Mouse (Mus musculus): ENCODE measurements around the gene Thap8. TPM values are rescaled to one million over a fixed set of nuclear protein-coding genes. Genes with fewer than 3 reads are reported as not detected.
A peak's percentile ranks its signal among the peaks of the same experiment; 100 is the strongest.

Thap8 gene
- polyA plus RNA-seq, 1 experiment, result not detected

DNA sequence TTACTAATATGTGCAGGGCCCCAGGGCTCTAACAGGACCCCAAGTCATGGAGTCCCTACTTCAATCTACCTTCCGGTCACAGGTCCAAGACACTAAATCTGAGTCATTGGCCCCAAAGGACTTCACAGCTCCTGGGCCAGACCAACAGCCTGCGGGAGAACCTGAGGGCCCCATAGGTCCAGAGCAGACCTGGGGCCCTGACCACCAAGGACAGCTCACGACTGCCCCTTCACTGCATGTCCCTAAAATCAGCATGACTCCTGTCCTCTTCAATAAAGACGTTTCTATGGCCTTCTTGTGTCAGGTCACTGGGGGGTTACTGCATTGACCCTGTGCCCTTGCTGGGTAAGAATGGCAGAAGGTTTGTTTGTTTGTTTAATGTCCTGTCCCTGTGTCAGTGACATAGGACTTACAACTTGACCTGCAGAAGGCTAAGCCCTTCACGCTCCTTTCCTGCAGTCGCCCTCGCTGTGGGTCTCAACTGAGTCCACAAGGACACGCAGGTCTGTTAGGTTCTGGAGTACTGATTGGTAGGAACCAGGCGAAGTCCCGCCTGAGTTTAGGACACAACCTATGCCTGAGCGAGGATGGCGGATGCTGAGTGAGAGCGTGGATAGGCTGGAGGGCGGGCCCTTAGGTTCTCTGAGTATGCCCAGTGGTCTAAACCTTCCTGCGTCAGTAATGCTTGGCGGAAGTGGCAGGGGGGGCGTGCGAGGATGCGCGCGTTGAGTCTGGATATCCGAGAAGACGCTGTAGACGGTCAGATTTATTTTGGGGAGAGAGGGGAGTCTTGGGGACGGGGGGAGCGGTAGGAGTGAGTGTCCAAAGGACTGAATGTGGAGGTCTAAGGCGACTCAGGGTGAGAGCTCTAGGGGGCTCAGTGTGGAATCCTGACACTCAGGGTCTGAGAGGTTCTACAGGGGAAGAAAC lies 28.4 kb downstream of the Thap8 start, which contains the start of gene Alkbh6:
Alkbh6 (plus strand) TSS at position 642 of the 930 bp plus-strand sequence.
- peak within 1 kb of the TSS; percentile 91 for H3K27ac ChIP-seq (ENCODE audit: insufficient read depth, low read depth, low read length)
- H3K4me3 ChIP-seq (ENCODE audit: insufficient read depth, low read depth, low read length), result peak within 1 kb of the TSS; percentile 59
- no peaks in the 10 kb centered on the region; the same call in 1 of the 2 replicates for H3K4me1 ChIP-seq (ENCODE audit: control insufficient read depth, insufficient read depth, low read length)
- H3K27me3 ChIP-seq (replicated peaks; ENCODE audit: control insufficient read depth, insufficient read depth, low read length), result no peaks in the 10 kb centered on the region
- WGBS, result 4% methylated on average over 27 of the region's 27 CpGs
- DNase-seq, result peak; percentile 98
- no peaks in the 10 kb centered on the region for H3K36me3 ChIP-seq (ENCODE audit: control insufficient read depth, insufficient read depth, low read length)
- TF ChIP-seq POLR2A (IDR thresholded peaks at IDR 0.05; ENCODE audit: low read depth, low read length), result peak; percentile 97
- no peak for TF ChIP-seq CTCF (conservative IDR thresholded peaks at IDR 0.05; ENCODE audit: insufficient read depth, insufficient read length, low read depth, low read length)

DNA sequence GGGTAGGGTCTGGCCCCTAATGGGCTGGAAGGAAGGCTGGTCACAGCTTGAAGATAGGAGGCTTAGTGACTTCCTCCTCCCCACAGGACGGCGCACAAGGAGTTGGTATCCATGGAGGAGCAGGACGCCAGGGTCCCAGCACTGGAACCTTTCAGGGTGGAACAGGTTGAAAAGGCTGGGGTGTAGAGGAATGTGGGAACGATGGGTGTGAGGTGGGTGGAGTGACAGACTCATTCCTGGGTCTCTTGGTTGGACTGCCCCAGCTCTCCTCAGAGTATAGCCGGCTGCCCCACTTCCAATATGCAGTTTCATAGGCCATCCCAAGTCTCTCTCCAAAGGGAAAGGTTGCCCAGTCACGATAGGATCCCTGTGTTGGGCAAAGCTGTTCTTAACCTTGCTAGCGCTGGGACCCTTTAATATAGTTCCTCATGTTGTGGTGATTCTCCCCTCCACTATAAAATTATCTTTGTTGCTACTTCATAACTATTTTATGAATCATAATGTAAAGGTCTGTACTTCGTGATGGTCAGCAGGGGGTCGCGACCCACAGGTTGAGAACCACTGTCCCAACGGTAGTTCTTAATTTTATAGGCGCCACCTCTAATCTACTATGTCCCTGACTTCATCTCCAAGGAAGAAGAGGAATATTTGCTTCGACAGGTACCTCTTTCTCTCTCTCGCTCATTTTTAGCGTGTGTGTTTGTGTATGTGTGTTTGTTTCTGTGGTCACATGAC lies 29.7 kb downstream of the Thap8 start:
- no peak for TF ChIP-seq CTCF (conservative IDR thresholded peaks at IDR 0.05; ENCODE audit: insufficient read depth, insufficient read length, low read depth, low read length)
- peak; percentile 46 for TF ChIP-seq POLR2A (IDR thresholded peaks at IDR 0.05; ENCODE audit: low read depth, low read length)
- H3K4me3 ChIP-seq (ENCODE audit: insufficient read depth, low read depth, low read length), result peak overlapping the region; percentile 59
- no peaks in the 10 kb centered on the region; the same call in 1 of the 2 replicates for H3K4me1 ChIP-seq (ENCODE audit: control insufficient read depth, insufficient read depth, low read length)
- 45% methylated on average over 15 of the region's 15 CpGs for WGBS
- no peaks in the 10 kb centered on the region for H3K36me3 ChIP-seq (ENCODE audit: control insufficient read depth, insufficient read depth, low read length)
- peak overlapping the region; percentile 28; the same call in 1 of the 2 replicates for H3K27ac ChIP-seq (ENCODE audit: insufficient read depth, low read depth, low read length)
- H3K27me3 ChIP-seq (replicated peaks; ENCODE audit: control insufficient read depth, insufficient read depth, low read length), result no peaks in the 10 kb centered on the region
- DNase-seq, result peak; percentile 52

- Histone ChIP-seq H3K4me3 (ENCODE audit: insufficient read depth, low read depth, low read length) (no peak overlapping the region), H3K36me3 (ENCODE audit: control insufficient read depth, insufficient read depth, low read length) (no peaks in the 10 kb centered on the region), H3K27ac (ENCODE audit: insufficient read depth, low read depth, low read length) (peak overlapping the region; percentile 28; the same call in 1 of the 2 replicates), H3K4me1 (ENCODE audit: control insufficient read depth, insufficient read depth, low read length) (no peaks in the 10 kb centered on the region; the same call in 1 of the 2 replicates), H3K27me3 (replicated peaks; ENCODE audit: control insufficient read depth, insufficient read depth, low read length) (no peaks in the 10 kb centered on the region)
- DNase-seq, result peak; percentile 60
- TF ChIP-seq POLR2A (IDR thresholded peaks at IDR 0.05; ENCODE audit: low read depth, low read length) (peak; percentile 87), CTCF (conservative IDR thresholded peaks at IDR 0.05; ENCODE audit: insufficient read depth, insufficient read length, low read depth, low read length) (no peak)
- WGBS, result 61% methylated on average over 12 of the region's 12 CpGs
Observed at GRCm38 (mm10) chr7:30310136-30310535, 30.2 kb downstream of the Thap8 start.

DNA sequence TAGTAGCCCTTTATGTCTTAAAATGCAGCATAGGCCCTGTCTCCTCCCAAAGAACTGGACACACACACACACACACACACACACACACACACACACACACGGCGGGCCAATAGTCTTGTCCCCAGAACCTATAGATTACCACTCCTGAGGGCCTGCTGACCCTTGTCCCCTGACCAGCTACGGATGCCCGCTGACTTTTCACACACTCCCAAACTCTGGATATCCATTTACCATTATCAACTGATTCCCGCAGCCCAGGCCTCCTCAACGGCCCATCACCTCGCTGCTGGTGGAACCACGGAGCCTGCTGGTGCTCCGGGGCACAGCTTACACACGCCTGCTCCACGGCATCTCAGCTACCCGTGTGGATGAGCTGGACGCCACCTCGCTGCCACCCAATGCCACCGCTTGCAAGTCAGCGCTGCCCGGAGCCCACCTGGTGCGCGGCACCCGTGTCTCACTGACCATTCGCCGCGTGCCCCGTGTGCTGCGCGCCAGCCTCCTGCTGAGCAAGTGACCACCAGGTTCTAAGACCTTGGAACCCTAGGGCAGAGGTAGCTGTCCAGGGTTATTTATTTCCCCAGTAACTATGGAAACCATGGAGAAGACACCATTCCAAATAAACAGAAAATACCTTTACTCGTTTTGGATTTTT lies 33.9 kb downstream of the Thap8 start:
- DNase-seq, result peak; percentile 89
- H3K36me3 ChIP-seq (ENCODE audit: control insufficient read depth, insufficient read depth, low read length), result no peaks in the 10 kb centered on the region
- 35% methylated on average over 27 of the region's 27 CpGs for whole genome bisulfite sequencing
- no peaks in the 10 kb centered on the region for H3K27me3 ChIP-seq (replicated peaks; ENCODE audit: control insufficient read depth, insufficient read depth, low read length)
- H3K4me3 ChIP-seq (ENCODE audit: insufficient read depth, low read depth, low read length), result peak overlapping the region; percentile 64
- H3K4me1 ChIP-seq (ENCODE audit: control insufficient read depth, insufficient read depth, low read length), result peaks cover 10% of the 10 kb centered on the region; the same call in 1 of the 2 replicates
- TF ChIP-seq POLR2A (IDR thresholded peaks at IDR 0.05; ENCODE audit: low read depth, low read length) (peak; percentile 65), CTCF (conservative IDR thresholded peaks at IDR 0.05; ENCODE audit: insufficient read depth, insufficient read length, low read depth, low read length) (no peak)
- H3K27ac ChIP-seq (ENCODE audit: insufficient read depth, low read depth, low read length), result peak overlapping the region; percentile 92

DNA sequence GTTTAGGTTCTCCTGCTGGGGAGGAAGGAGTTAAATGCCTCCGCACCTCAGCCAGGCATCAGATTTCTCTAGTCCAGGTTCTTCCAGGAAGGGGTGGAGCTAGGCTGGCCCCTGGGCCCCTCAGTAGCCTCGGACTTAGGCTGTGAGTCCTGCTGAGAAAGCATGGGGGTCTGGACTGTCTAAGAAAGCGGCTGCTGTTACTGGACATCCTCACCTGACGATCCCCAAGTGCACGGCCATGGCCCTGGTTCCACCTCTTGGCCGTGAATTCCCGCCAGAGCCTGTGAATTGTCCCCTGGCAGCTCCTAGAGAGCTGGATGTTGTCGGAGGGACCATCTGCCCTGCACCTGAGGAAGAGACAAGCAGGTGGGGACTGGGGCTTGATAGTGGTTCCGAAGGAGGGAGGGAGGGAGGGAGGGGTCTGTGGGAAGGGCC lies 34.8 kb downstream of the Thap8 start, which contains the start of gene Syne4:
Syne4 (plus strand) TSS at position 87 of the 435 bp plus-strand sequence.
- H3K4me1 ChIP-seq (ENCODE audit: control insufficient read depth, insufficient read depth, low read length), result peaks cover 10% of the 10 kb centered on the region; the same call in 1 of the 2 replicates
- DNase-seq, result peak; percentile 65
- no peaks in the 10 kb centered on the region for H3K27me3 ChIP-seq (replicated peaks; ENCODE audit: control insufficient read depth, insufficient read depth, low read length)
- 20% methylated on average over 9 of the region's 9 CpGs for WGBS
- TF ChIP-seq CTCF (conservative IDR thresholded peaks at IDR 0.05; ENCODE audit: insufficient read depth, insufficient read length, low read depth, low read length) (no peak), POLR2A (IDR thresholded peaks at IDR 0.05; ENCODE audit: low read depth, low read length) (no peak)
- H3K27ac ChIP-seq (ENCODE audit: insufficient read depth, low read depth, low read length), result peak within 1 kb of the TSS; percentile 92
- H3K4me3 ChIP-seq (ENCODE audit: insufficient read depth, low read depth, low read length), result peak within 1 kb of the TSS; percentile 64
- no peaks in the 10 kb centered on the region for H3K36me3 ChIP-seq (ENCODE audit: control insufficient read depth, insufficient read depth, low read length)

All from kidney, adult 2 months (tissue).